In the genomic region with DNA sequence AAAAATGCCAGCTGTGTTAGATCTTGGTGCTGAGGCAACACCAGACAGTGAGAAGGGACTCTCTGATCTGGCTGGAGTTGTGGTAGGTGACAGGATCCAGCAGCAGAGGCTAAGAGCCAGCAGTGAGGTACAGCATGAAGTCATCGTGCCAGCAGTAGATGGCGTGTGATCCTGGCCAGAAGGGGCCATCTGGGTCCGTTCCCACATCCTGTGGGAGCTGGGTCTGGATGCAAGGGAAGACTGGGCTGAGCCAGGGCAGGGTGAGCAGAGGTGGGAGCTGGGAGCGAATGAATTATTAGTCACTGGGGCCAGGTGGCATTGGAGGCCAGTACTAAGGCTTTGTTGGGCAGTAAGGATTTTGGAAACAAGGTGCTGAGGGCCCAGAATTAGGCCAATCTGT, we compare ENCODE assay signal across 15 mouse cellular contexts. TPM values are rescaled to one million over a fixed set of nuclear protein-coding genes. Genes with fewer than 3 reads are reported as not detected.
DNase-seq lines count a peak whose midpoint lies in the region; ATAC-seq and TF ChIP-seq lines count a peak whose summit lies in the region.
"Had no signal": no experiment of that assay in that cellular context is flagged by ENCODE, and none has a peak within 500 bp of the region (broad histone marks: within the 10 kb centered on the region; RNA-seq: fewer than 3 reads in every experiment).

No protein-coding gene starts in this region.

- H3K4me3 ChIP-seq in intestine, embryonic 15.5 days (replicated peaks) = no peak overlapping the region
- no peak overlapping the region for H3K4me3 ChIP-seq in intestine, postnatal 0 days (ENCODE audit: low read depth, low read length)
- H3K4me3 ChIP-seq: erythroblast, embryonic 14.5 days; hindbrain, embryonic 10.5 days; neural tube, embryonic 15.5 days had no signal

- TF ChIP-seq CTCF in intestine, postnatal 0 days (IDR thresholded peaks at IDR 0.05; ENCODE audit: low read depth) = no peak

- peak; percentile 32 for DNase-seq in adrenal gland, postnatal 14 days
- DNase-seq in adrenal gland, adult 2 months = no peak
- DNase-seq in cerebellum, adult 8-10 months = peak; percentile 37
- peak; percentile 26 for DNase-seq in fibroblast of lung, adult 2 months (ENCODE audit: low read depth)
- no peak for DNase-seq in urinary bladder, postnatal 4 days (ENCODE audit: low spot score in 2 of 2)
- DNase-seq: forebrain, postnatal 0 days; gastrocnemius, postnatal 25 days; layer of hippocampus, postnatal 36 days; lung, adult 18-20 months had no signal

- 71% methylated on average over 4 of the region's 4 CpGs for WGBS in intestine, embryonic 15.5 days
- 76% methylated on average over 4 of the region's 4 CpGs for WGBS in intestine, postnatal 0 days

- peak; percentile 65; the same call in 1 of the 2 replicates for ATAC-seq in intestine, embryonic 15.5 days
- ATAC-seq in intestine, postnatal 0 days = no peak
- ATAC-seq in frontal cortex, adult (ENCODE audit: low TSS enrichment) = no peak
- ATAC-seq: forebrain, postnatal 0 days had no signal

- H3K4me2 ChIP-seq in intestine, embryonic 15.5 days (replicated peaks) = no peak overlapping the region
- no peak overlapping the region for H3K4me2 ChIP-seq in intestine, postnatal 0 days (replicated peaks; ENCODE audit: low read depth)
- H3K4me2 ChIP-seq: neural tube, embryonic 15.5 days had no signal

- H3K4me1 ChIP-seq in intestine, embryonic 15.5 days (replicated peaks) = no peaks in the 10 kb centered on the region
- H3K4me1 ChIP-seq in intestine, postnatal 0 days (replicated peaks; ENCODE audit: control insufficient read depth, insufficient read depth, low read length) = no peaks in the 10 kb centered on the region

- H3K27ac ChIP-seq in intestine, embryonic 15.5 days = no peak overlapping the region
- H3K27ac ChIP-seq in intestine, postnatal 0 days (ENCODE audit: low read depth, low read length) = no peak overlapping the region
- H3K27ac ChIP-seq: hindbrain, embryonic 10.5 days; neural tube, embryonic 15.5 days had no signal

- no peak overlapping the region for H3K9ac ChIP-seq in intestine, embryonic 15.5 days
- H3K9ac ChIP-seq in intestine, postnatal 0 days (ENCODE audit: low read depth, low read length) = no peak overlapping the region
- H3K9ac ChIP-seq: forebrain, postnatal 0 days; neural tube, embryonic 15.5 days had no signal

- no peaks in the 10 kb centered on the region for H3K36me3 ChIP-seq in intestine, embryonic 15.5 days
- H3K36me3 ChIP-seq in intestine, postnatal 0 days (ENCODE audit: control insufficient read depth, insufficient read depth) = peaks cover 28% of the 10 kb centered on the region

- no peaks in the 10 kb centered on the region for H3K27me3 ChIP-seq in intestine, embryonic 15.5 days (replicated peaks)
- no peaks in the 10 kb centered on the region for H3K27me3 ChIP-seq in intestine, postnatal 0 days (replicated peaks; ENCODE audit: control insufficient read depth, insufficient read depth, low read length)
- H3K27me3 ChIP-seq: neural tube, embryonic 15.5 days had no signal

- no peaks in the 10 kb centered on the region for H3K9me3 ChIP-seq in intestine, embryonic 15.5 days
- H3K9me3 ChIP-seq in intestine, postnatal 0 days (ENCODE audit: control insufficient read depth) = no peaks in the 10 kb centered on the region
- H3K9me3 ChIP-seq: hindbrain, embryonic 10.5 days; neural tube, embryonic 15.5 days had no signal

RNA-seq across cellular contexts. Expression of gene Cnbd2, which starts 30.9 kb away (rescaled TPM):
- total RNA-seq in adrenal gland, postnatal 14 days (2021) = 1.5 and 2.6 TPM in 2 replicates
- 1 to 10 TPM; 1.7 to 2.2 TPM for total RNA-seq in adrenal gland, adult 2 months (2021)
- polyA plus RNA-seq in adrenal gland, adult 2 months (2012; rRNA removed) = 0.59 and 0.65 TPM in 2 replicates
- 4.4 and 5.0 TPM in 2 replicates for polyA plus RNA-seq in intestine, embryonic 15.5 days (2015; fragmentation: Nextera tagmentation; extraction: Ambion mirVana)
- polyA plus RNA-seq in intestine, postnatal 0 days (2015; fragmentation: Nextera tagmentation; extraction: Ambion mirVana) = 9.4 and 9.6 TPM in 2 replicates
- polyA plus RNA-seq: erythroblast, embryonic 14.5 days had no signal

RNA-seq across cellular contexts. Expression of gene Scand1, which starts 31.3 kb away (rescaled TPM):
- total RNA-seq in adrenal gland, postnatal 14 days (2021) = 93.5 and 97.9 TPM in 2 replicates
- 100 to 1,000 TPM; 106 to 129 TPM for total RNA-seq in adrenal gland, adult 2 months (2021)
- polyA plus RNA-seq in adrenal gland, adult 2 months (2012; rRNA removed) = 580 and 627 TPM in 2 replicates
- polyA plus RNA-seq in intestine, embryonic 15.5 days (2015; fragmentation: Nextera tagmentation; extraction: Ambion mirVana) = 62.8 and 75.2 TPM in 2 replicates
- polyA plus RNA-seq in intestine, postnatal 0 days (2015; fragmentation: Nextera tagmentation; extraction: Ambion mirVana) = 187 and 200 TPM in 2 replicates

Comparison
In these comparisons a context has a peak if more than half of its experiments do, and no peak if none do; other contexts are left out.
1. DNase-seq: peak in adrenal gland, postnatal 14 days (single experiment), cerebellum, adult 8-10 months (single experiment) and fibroblast of lung, adult 2 months (single experiment); none in adrenal gland, adult 2 months (single experiment) and urinary bladder, postnatal 4 days (0 of 2).